16 mouse cellular contexts compared by ENCODE assay signal in the genomic region with DNA sequence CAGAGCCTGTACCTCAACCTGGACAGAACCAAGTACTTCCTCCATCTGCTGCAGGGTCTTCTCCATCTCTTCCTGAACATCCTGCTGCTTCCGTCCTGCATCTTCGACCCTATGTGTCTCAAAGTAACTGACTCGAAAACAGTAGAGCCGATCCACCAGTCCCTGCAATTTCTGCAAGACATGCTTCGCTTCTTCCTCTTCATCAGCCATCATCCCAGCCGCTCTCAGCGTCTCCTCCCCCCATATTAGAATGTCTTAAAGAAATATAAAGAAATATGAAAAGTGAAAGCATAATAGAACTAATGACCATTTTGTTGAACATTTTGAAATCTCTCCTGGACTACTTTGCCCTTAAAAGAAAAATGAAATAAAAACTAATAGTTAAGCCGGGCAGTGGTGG.
"Had no signal": no experiment of that assay in that cellular context is flagged by ENCODE, and none has a peak within 500 bp of the region (broad histone marks: within the 10 kb centered on the region; RNA-seq: fewer than 3 reads in every experiment).

No protein-coding gene starts in this region.

- ATAC-seq: liver, postnatal 0 days; lung, postnatal 0 days; midbrain, embryonic 16.5 days had no signal

- DNase-seq: liver, embryonic 13.5 days; liver, postnatal 0 days; lung, adult 2 months; lung, postnatal 14 days; lung, postnatal 4 days; midbrain, embryonic 14.5 days; retina, postnatal 1 day; right cerebral cortex, adult 18-20 months; right cerebral cortex, postnatal 25 days; right cerebral cortex, postnatal 4 days; spleen, adult 18-20 months; thymus, adult 18-20 months; thymus, postnatal 14 days; thymus, postnatal 36 days had no signal
